Mouse (Mus musculus) left cerebral cortex, postnatal 10 days (tissue): Measurements from ENCODE around the gene Rbm44. TPM values are rescaled to one million over a fixed set of nuclear protein-coding genes. Genes with fewer than 3 reads are reported as not detected.

ENCODE experiments used
- DNase-seq, 2 experiments: peaks; one replicate each; pipeline ENCODE4 v3.0.0; 2021 to 2022; ENCODE audit warnings: low spot score in 2 of 2, mixed read lengths in 1 of 2; ENCODE audit errors: extremely low spot score in 1 of 2
- intact Hi-C: fragments of 180-260 bp; cut with DNase I; formaldehyde crosslinking; loops from one replicate; pipeline ENCODE4 v1.15.1; 2025
- total RNA-seq, 2 experiments: library from RNA; stranded (reverse); gene quantifications; 2 replicates each; pipeline ENCODE4 v1.2.3; 2021

Gene Rbm44
- total RNA-seq: under 1 TPM; 0.24 to 0.36 TPM

DNA sequence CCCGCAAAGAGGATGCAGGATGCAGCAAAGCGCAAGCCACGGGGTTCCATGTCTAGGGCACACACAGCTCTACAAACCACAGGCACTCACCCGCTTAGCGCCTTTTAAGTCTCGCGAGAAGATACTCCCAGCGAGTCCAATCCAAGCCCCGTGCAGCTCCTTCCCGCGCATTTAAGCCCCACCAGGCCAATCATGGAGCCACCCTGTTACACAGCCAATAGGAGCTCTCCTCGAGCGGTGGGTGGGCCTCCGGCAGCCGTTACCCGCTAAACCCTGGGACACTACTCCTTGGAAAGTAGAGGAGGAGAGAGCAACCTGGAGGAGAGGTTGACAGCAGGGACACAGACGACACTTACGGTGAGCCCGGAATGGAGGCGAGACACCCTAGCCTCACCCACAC, at the start of gene Rbm44:
TSS of gene Rbm44 (plus strand) at position 277 of the 400 bp plus-strand sequence.
- intact Hi-C loops: no loop called here
- no peak for DNase-seq

- intact Hi-C loops: no loop called here
- no peak for DNase-seq
Measured at GRCm38 (mm10) chr1:91095258-91095657, 49.6 kb upstream of the Rbm44 start.

DNA sequence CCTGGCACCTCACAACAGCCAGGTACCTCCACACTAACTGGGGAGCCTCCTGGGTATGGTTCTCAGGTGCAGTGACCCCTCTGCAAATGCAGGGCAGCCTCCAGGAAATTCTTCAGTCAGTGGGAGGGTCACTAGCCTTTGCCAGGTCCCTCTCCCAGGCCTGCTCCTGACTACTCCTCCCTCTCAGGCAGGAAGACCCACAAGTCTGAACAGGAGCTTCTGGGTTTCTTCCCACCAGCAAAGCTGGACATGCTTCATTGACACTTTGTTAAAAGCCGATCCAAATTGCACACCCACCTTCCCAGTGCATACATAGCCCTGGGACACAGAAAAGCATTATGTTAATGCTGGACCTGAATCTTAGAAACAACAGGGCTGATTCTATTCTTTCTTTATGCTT, 49.0 kb upstream of the Rbm44 start:
- intact Hi-C loops: no loop called here

DNA sequence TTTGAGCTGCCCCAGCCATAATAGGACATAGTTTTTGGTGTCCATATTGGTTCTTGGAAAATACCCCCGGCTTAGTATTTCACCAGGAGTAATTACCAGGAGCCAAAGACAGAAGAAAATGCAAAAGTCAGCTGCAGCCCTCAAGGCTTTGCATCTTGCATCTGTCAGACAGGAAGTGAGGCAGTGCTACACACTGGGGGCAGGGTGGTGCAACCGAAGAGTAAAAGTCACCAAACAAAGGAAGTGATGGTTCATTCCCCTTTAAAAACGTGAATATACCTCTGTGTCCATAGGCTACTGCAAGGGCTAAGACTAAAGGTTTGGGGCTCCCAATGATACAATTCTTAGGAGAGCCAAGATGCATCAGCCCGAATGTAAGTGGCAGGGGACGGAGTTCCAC, 48.4 kb upstream of the Rbm44 start:
- DNase-seq: no peak
- intact Hi-C loops: no loop called here

More for the DNA sequence above, 49.0 kb upstream of the Rbm44 start:
- no peak for DNase-seq

DNA sequence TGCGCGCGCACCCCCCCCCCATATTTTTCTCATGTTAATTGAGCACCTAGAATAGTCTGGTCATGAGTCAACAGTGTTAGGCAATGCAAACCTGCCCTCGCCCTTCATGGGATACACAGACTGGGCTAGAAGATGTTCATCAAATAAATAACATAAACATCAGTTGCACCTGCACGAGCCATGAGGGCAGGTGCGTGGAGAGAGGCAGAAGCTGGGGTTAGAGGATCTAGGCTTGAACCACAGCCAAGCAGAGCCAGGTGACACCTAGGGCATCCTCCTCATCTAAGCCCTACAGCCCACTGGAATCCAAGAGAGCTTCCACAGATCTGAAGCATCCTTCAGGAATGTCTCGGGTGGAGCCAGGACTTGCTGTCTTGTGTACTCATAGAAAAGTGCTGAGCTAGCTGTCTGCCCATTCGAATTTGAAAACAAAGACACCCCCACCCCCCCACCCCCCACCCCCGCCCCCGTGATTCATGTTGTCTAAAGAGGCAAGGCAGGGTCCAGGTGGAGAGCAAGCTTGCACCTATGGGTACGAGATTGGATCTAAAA, 47.5 kb upstream of the Rbm44 start:
- DNase-seq: no peak
- intact Hi-C loops: no loop called here

DNA sequence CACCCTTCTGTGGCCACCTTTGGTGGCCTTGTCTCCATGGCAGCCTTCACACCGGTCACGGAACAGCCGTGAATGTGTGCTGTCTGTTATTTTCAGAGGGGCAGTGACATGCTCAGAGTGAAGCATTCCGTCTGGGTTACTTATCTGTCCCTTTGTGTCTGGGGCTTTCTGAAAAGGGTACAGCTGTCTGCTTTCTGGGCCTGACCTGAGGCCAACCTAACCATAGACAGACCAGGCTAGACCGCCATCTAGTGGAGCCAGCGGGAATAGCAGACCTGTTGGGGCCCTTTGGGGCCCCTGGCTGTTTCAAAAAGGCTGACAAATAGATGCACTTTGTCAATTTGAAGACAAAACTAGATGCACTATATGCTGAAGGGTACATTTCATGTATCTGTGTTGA, 46.0 kb upstream of the Rbm44 start:
- intact Hi-C loops: loop anchor here (2.0 kb wide), 1 partner anchor 124 kb away; no protein-coding TSS in a partner anchor
- DNase-seq: peak; percentile 41 to 72

- intact Hi-C loops: no loop called here
Measured at GRCm38 (mm10) chr1:91101709-91102440, 43.0 kb upstream of the Rbm44 start.

DNA sequence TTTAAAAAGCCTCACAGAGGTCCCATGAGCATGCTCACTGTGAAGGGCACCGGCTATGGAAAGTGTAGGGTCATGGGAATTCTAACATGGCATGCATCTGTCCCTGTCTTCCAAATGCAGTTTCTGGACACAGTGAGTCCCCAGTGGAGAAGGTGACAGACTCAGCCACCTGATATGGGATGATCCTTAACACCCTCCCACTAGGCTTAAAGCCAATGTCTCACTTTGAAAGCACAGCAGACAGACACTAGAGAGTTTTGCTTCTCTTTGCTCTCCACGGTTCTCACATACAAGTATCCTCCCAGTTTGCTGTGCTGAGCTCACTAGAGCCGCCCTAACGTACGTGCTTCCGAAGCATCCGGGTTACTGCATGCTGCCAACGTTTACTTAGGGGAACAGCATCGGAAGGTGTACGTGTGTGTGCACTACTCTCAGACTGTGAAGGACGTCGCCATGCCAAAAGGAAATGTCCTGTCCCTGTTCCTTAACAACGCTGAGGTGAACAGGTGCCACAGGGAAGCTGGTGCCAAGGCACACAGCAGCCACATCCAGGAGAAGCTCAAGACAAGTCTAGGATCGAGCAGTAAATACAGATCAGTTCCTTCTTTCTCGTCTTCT, 41.4 kb upstream of the Rbm44 start:
- intact Hi-C loops: no loop called here
- no peak for DNase-seq

More at GRCm38 (mm10) chr1:91101709-91102440, 43.0 kb upstream of the Rbm44 start:
- no peak for DNase-seq

DNA sequence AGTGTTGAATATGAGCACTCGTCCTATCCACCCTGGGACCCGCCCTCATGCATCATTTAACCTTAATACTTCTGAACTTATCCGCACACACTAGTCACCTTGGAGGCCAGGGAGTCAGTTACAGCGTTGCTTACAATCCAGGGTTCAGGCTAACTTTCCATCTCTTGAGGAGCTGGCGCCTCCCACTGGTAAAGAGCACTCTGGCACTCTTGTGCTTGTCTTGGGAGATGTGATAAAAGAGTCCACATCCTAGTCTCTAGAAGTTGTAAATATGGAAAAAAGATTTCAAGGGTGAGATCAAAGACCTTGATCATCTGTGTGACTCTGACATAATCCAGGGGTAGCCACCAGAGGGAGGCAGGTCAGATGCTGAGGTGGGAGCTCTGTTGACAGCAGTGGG, 37.3 kb upstream of the Rbm44 start:
- no peak for DNase-seq
- intact Hi-C loops: no loop called here

DNA sequence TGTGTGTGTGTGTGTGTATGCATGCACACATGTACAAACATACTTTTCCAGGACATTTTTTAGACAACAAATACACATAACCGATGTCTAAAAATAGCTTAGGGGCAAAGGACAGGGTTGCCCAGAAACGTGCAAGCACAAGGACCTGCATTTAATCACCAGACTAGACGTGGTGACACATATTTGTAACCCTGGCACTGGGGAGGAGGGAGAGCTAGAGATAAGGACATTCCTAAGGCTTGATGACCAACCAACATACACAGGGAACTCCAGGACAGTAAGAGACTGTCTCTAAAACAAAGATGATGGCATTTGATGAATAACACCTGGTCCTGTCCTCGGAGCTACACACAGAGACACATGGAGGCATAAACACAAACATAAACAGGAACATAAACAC, 35.6 kb upstream of the Rbm44 start:
- intact Hi-C loops: no loop called here
- no peak for DNase-seq

GRCm38 (mm10) chr1:91112171-91112570, 32.7 kb upstream of the Rbm44 start:
- DNase-seq: no peak
- intact Hi-C loops: no loop called here

- no peak for DNase-seq
- intact Hi-C loops: no loop called here
Measured at GRCm38 (mm10) chr1:91112606-91113005, 32.3 kb upstream of the Rbm44 start.

DNA sequence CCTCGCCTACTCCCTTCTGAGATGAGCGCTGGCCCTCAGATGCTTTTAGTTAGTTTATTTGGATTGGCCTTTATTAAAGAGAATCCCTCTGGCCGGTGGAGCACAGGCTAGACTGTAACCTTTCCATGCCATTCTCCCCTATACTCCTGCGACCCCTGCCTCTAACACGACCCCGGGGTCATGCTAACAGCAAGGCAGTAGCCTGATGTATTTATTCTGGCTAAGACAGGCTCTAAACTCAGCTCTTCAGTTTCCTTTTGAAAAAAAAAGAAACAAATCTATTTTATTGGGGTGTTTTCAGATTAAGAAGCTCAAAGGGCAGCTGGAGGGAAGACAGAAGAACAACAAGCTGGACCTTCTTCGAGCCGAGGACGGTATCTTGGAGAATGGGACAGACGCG, 22.8 kb upstream of the Rbm44 start:
- intact Hi-C loops: loop anchor here (10.0 kb wide), 1 partner anchor 253 kb away; no protein-coding TSS in a partner anchor
- no peak for DNase-seq

DNA sequence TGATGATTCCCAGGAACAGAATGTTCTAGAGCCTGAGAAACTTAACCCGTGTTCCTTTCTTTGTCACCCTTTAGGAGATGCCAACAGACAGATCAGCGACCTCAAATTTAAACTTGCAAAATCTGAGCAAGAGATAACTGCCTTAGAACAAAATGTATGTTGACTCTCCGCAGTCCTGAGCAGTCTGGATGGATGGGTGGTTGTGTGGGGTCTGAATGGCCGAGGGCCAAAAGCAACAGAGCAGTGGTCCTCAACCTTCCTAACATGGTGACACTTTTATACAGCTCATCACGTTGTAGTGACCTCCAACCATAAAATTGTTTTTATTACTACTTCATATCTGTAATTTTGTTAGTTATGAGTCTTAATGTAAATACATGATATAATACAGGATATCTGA, 21.9 kb upstream of the Rbm44 start:
- no peak for DNase-seq
- intact Hi-C loops: loop anchor here (10.0 kb wide), 1 partner anchor 252 kb away; no protein-coding TSS in a partner anchor

DNA sequence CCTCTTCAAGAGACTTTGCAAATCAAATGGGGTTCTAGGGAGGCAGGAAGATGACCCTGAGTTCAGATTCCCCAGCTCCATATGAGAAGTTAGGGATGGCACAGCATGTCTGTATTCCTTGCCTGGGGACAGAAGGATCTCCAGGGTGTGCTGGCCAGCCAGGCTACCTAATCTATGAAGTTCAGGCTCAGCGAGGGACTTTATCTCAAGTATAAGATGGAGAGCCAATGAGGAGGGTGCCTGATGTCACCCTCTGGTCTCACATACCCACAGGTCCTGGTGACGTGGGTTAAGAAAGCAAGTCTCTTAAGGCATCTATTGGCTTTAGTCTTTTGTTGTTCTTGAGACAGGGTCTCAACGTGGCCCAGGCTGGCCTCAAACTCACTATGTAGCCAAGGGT, 21.4 kb upstream of the Rbm44 start:
- intact Hi-C loops: loop anchor here (10.0 kb wide), 1 partner anchor 251 kb away; no protein-coding TSS in a partner anchor
- DNase-seq: no peak

DNA sequence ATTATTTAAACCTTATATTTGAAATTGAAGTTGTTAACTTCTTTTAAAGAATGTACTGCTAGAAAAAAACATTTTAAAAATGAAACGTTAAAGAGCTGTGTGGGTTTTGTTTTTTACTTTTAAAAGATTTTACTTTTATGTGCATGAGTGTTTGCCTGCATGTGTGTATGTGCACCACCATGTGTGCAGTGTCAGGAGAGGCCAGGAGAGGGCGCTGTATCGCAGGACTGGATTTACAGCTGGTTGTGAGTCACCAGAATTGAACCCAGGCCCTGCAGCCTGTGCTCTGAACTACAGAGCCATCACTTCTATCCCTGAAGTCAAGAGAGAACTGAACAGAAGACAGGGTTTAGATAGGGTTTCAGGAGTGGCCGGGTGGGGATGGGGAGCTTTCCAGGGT, 16.0 kb upstream of the Rbm44 start:
- intact Hi-C loops: loop anchor here (10.0 kb wide), 1 partner anchor 246 kb away; no protein-coding TSS in a partner anchor
- no peak for DNase-seq

- DNase-seq: no peak
- intact Hi-C loops: no loop called here
Measured at GRCm38 (mm10) chr1:91137036-91137435, 7.9 kb upstream of the Rbm44 start.

- intact Hi-C loops: no loop called here
- no peak for DNase-seq
Measured at GRCm38 (mm10) chr1:91151509-91151908, 6.6 kb downstream of the Rbm44 start.

DNA sequence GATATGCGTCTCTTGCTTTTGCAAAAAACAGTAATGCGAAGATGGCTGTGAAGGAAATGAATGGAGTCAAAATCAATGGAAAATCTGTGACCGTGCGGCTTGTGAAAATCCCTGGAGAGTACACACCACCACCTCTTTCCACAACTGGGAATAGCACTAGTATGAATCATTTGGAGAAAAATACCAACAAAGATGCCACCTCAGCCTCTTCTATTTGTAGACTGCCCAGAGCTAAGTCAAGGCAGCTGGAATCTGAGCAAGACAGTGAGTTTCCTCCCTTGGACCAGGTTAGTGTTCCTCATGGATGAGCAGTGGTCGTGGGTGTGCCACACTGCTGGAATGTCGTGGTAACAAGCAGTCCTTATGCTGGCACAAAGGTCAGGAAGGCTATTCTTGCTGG, 21.9 kb downstream of the Rbm44 start:
- no peak for DNase-seq
- intact Hi-C loops: no loop called here

DNA sequence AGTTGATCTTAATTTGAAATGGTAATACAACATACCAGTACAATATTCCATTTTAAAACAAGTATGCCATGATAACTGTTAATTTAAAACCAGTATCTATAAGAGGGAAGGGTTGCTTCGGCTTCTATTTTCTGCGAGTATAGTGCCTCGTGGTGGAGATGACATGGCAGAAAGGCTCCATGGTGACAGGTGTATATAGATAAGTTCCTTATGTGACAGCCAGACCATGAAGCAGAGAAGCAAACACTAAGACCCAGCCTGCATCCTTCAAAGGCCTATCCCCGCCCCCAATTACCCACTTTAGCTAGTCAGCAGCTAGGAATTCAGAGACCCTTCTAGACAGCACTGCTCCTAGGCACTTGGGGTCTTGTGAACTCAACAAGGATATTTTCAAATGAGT, 24.3 kb downstream of the Rbm44 start:
- DNase-seq: no peak
- intact Hi-C loops: no loop called here
